Mouse (Mus musculus) kidney, adult 8-10 months (tissue): Measurements from ENCODE around the gene Nptn.

Source experiments
- DNase-seq, 2 experiments: peaks; one replicate each; pipeline ENCODE4 v3.0.0; 2022

The Nptn gene

DNA sequence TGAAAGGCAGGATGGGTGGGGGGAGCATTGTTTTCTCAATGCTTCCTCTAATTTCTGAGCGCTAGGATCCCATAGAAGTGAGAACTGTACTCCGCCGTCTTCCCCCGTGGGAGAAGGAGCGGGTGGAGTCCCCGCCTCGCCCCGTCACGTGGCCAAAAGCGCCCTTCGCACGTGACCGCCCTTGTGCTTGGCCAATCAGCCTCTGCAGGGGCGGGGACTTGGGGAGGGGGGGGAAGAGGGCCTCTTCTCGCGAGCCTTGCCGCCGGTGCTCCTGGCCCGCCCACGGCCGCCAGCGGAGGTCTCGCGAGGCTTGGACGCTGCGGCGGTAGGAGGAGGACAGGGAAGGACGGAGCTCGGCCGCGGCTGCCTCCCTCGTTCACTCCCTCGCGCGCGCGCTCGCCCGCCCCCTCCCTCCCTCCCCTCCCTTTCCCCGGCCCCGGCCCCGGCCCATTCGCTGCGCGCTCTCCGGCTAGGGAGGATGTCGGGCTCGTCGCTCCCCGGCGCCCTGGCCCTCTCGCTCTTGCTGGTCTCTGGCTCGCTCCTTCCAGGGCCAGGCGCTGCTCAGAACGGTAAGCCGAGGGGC, at the start of gene Nptn:
Nptn (plus strand) TSS at position 283 of the 583 bp plus-strand sequence.
- peak; percentile 96 to 97 for DNase-seq

DNA sequence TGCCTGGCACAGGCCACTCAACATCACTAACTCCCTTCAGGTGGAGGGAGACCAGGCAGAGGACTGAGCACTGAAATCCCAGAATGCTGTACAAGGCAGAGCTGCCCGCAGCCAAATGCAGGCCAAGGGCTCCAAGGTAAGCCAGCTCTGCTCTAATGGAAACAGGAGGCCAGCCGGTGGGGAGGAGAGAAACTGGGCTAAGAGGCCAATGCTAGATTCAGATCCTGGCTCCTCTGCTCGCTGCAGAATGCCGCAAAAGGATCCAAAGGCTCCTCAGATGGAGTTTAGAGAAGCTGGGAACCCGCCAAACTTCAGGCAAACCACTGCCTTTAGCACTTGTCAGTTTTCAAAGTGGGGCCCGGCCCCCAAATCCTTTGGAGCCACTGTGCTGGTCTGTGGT, 48.7 kb upstream of the Nptn start:
- DNase-seq: no peak

DNA sequence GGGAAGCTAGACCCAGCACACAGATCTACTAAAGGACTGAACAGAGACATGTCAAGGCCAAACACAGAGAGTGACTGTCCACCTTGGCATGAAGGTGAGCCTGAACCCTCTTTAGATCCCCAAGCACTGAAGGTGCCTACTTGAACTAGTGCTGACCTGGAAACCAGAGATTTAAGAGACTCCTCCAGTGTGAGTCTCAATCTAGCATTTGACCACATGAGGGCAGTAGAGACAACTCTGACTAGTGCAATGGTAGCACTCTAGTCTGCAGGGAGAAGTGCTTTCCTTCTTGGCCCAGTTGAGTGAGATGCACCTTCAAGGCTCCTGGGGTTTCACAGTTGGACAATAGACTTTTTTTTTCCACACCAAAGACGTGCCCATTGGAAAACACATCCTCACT, 47.3 kb upstream of the Nptn start:
- peak; percentile 42 to 45 for DNase-seq

DNA sequence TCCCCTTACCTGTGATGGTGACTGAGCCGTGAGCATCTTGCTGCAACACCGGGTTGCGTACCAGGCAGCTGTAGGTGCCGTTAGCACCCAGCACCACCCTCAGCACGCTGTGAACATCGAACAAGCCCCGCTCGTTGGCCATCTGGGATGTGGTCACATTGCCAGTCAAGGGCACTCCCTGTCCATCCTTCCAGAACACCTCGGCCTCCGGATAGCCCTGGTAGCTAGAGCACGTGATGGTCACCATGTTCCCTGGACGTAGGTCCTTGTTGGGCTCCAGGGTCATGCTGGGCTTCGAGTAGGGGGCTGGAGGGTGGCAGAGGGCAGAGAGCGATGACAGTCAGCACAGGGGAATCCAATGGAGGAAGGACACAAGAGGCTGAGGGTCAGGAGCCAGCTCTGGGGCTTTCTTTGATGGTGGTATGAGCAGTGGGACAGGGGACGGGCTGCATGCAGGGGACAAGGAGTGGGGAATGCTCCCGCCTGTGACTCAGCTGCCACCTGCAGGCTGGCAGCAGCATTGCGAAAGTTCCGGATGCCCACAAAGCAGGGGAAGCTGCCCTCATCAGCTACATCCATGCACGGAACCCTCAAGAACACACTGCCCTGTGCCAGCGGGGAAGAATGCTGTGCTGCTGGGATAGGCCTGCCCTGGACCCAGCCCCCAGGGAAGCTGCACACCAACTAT, 46.4 kb upstream of the Nptn start:
- DNase-seq: no peak

DNA sequence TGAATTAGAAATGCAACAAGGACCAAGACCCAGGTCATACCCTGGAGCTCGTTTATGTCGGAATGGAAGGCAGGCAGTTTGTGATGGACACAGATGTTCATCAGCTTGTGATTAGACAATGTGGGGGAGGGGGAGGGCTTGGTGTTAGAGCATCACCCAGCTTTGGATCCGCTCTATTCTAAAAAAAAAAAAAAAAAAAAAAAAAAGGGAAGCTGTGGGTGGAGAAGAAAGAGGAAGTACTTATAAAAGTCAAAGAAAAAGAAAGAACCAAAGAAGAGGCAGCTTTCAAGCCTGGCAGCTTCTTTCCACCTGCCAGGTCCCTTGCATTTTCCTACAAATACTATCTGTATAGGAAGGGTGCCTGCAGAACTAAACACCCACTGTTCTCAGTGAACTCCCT, 44.3 kb upstream of the Nptn start:
- DNase-seq: no peak

DNA sequence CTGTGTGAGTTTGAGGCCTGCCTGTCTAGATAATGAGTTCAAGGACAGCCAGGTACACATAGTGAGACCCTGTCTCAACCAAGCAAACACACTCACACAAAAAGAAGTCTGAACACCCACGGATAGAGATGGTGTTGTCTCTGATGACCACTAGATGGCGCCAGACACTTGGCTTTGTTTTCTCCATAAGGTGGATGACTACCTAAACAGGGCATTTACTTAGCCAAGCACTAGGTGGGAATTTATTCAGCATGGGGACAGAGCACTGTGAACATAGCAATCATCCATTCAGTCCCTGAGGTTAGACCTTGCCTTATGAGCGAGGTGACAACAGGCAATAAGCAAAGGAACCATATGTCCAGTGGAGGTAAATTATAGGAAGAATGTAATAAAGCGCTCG, 42.2 kb upstream of the Nptn start:
- peak; percentile 18 to 38 for DNase-seq

DNA sequence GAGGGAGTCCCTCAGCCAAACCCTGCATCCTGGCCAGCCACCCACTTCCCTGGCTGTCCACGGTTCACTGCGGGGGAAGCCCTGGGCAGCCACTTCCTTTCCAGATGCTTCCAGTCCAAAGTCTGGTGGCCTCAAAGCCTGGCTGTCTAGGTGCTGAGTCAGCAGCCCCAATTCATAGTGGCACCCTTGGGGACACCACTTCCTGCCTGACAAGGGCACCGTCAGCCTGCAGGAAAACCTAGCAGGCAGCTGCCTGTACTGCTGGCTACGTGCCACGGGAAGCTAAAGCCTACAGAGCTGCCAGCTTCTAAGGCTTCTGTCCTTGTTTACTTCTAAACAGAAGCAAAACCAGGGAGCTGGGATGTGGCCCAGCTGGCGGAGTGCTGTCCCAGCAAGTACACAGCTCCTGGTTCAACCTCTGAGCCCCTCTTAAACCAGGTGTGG, 40.1 kb upstream of the Nptn start:
- peak; percentile 76 to 78 for DNase-seq

DNA sequence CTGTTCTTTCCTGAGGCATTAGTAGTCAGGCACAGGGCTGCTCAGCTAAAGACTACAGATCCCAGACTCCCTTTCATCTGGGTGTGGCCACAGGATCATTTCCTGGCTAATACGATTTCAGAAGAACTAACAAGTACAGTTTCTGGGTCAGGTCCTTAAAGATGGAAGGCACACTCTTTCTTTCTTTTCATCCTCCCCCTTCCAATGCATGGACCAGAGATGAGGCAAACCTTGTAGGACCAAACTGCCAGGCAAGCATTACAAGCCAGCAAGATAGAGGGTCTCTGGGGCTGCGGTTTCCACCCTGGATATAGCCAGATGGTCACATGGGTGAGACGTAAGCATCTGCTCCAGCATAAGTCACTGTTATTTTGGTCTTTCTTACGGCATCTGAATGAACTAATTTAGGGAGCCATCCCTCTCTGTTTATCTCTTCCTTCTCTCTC, 37.1 kb upstream of the Nptn start:
- DNase-seq: no peak

DNA sequence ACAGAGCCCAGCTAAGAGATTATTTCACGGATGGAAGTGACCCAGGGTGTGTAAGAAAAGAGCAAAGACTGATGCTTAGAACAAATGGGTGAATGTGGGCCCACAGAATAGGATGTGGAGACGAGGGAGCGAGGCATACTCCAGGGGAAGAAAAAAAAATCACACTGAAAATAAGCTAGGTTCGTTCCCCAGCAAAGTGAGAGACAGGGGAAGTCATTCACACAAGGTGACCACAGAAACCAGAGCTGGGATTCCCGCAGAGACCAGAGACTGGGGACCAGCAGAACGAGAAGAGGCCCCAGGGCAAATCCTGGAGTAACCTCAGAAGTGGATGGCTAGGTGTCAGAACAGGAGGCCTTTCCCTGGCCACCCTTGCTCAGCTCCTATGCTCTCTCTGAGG, 36.6 kb upstream of the Nptn start:
- DNase-seq: no peak

DNA sequence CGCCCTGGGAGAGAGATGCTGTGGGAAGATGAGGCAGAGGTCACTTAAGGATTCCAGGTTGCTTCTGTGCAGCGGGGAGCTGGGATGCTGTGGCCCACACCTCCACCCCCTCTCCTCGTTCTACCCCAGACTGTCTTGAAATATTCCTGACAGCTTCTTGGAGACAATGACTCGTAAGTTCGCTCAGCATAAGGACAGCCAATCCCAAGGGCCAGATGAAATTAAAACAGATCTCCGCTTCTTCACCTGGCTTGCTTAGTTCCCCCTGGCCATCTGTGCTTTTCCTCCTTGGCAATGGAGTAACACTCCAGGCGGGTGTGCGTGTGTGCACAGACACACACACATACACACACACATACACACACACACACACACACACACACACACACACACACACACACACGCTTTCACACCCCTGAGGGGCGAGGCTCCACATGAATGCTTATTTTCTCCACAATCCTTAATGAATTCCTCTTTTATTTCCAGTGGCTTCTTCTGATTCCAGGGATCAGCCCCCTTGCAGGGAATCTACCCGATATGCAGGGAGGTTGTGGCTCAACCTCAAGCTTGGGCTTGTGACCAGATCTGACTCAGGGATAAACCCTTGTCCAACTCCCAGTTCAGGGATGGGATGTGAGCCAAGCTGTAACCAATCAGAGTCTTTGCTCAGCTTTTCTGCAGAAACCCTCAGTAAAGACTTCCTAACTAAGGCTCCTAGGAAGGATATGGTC, 35.2 kb upstream of the Nptn start:
- DNase-seq: no peak

DNA sequence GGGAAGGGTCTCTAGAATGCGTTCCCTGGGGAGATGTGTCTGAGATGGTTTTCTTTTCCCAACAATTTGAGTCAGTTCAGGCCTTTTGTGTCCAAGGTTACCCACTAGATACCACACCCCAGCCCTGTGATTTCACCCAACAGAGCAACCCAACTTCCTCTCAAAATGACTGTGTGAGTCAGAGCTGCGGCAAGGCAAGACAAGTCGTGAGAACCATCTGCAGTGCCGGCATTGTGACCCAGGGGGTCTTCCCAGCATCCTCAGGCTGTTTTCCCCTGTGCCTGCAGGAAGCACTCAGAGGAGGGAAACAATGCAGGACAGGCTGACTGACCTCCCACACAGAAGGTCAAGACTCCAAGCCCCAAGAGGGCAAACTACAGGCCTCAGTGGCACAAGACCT, 33.1 kb upstream of the Nptn start:
- no peak for DNase-seq

DNA sequence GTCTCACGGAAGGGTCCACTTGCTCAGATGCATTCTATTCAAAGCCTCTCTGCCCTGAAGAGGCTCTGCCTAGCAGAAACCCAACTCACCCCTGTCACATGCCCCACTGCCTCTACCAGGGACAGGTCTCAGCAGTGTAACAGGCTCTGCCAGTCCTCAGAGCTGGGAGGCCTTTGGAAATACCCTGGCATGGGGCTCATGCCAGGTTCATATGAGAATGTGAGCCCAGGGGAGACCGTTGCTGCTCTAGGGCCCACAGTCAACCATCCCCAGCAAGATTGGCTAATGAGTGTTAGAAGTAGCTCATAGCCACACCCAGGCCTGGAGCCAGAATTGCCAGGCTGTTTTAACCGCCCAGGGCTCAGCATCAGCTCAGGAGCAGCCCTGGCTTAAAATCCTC, 32.3 kb upstream of the Nptn start:
- peak in 1 of 2 experiments; percentile 27 for DNase-seq

DNA sequence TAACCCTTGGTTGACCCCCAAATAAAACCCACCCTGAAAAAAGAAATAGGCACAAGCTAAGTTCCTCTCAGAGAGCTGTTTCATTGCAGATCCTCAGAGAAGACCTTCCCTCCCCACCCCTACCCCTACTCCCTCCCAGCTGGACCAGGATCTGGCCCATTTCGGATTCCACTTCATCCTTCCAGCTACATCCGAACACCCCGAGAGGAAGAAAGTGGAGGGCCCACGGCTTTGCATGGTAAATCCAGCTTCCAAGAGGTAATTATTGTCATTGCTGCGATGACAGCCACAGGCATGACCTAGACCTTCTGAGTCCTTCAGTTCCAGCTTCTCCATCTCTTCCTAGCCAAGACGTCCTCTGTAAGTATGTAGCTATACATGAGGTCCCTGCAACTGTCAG, 31.1 kb upstream of the Nptn start:
- DNase-seq: no peak

DNA sequence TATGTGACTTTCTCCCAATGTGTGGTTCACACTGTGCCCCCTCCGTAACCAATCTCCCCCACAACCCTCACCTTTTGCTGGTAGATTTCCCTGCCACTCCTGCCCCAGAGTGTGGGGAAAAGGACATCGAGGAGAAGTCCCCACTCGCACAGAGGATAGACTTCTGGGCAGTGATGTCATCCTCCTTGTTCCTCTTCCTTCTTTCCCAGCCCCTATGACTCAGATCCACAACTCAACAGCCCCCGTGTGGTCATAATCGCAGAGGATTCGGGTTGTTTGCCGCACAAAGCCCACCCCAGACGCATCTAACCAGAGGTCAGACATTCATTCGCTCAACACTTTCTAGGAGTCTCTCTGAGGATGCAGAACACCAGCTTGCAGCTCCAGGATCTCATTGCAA, 30.0 kb upstream of the Nptn start:
- DNase-seq: no peak

DNA sequence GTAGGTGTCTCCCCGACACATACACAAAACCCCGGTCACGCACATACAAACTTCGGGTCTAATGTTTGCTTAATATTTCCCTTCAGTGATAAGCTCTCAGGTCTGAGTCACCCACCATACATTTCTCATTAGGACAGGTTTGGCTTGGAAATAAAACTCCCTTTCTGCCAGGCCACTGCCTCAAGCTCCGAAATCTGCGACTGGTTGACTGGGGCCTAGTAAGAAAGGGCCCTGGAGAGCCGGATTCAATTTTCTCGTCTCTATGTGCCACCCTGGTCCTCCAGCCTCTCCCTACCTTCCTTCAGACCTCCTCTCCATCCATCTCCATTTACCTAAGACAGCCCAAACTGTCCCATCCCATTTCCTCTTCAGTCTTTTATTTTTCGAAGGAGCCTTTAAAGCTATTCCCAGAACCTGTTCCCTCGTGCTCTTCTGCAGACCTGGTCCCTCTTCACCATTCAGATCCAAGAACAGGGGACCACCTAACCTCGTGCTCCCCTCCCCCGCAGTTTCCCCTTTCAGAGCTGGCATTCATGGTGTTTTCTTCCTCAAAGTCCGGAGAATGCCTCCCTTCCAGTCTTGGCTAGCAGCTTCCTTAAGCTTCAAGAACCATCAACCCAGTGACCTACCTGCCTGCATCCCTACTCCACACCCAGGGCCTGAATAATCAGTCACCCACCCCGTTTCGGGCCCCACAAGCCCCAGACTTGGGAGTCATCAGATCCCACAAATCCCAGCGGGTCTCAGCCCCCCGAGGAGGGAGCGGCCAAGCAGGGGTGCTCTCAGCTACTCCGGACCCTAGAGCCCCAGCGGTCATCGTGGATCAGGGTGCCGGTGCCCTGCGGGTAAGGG, 27.8 kb upstream of the Nptn start:
- no peak for DNase-seq

DNA sequence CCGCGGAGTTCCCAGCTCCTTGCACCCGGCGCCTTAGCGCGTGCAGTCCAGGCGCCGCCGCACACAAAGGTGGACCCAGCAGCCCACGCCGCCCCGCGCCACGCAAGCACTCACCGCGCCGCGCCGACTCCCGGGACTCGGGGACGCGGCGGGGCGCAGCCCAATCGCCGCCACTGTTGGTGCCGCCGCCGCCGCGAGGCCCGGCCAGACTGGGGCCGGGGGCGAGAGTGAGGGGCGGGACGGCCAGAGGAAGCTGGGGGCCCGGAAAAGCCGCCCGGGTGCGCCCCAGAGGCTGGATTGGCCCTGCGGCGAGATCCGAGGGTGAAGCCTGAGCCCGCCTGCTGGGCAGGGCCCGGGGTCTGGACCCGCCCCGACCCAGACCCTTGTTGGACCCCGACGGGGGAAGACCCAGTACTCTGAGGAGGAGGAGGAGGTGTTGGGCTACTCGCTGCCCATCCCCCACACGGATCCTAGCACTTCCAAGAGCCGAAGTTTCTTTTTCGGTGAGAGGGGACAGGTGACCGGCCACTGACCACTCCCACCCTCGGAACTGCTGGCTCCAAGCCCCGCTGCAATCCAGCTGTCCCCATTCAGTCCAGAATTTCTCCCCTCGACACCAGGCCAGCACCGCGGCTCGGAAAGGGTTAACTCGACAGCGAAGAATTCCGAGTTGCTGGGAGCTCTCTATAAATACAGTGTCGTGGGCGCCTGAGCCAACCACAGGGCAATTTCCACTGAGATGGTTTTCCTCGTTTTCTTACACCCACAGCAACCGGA, 26.9 kb upstream of the Nptn start, which contains the start of gene Cd276:
Cd276 (minus strand) TSS at position 530 of the 777 bp plus-strand sequence.
- peak; percentile 15 to 23 for DNase-seq

DNA sequence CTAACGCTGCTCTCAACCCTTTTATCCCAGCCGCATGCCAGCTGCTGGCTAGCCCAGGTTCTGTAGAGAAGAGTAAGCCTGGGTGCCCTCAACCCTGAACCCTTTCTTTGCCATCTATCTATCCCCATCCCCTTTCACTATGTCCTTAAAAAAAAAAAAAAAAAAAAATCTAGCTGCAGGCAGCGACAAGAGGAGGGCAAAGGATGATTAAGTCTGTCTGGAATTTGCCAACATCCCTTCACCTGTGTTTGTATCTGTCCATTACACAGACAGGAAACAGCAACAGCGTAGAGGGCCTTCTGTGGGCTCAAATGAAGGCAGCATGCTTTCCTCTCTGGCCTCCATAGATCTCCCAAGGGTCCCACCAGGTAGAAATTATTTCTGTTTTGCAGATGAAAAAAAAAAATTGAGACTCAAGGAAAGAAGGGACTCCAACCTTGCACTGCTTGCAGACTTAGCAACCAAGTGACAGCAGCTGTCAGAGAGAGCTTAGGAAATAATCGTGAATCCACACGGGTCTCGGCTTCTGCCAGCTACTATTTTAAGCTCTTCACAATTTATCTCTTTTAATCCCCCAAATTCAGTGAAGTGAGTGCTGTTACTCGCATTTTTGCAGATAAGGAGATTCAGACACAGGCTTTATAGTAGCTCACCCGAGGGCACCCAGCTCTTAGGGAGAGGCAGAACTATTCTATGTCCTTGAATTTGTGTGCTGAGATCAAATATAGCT, 26.2 kb upstream of the Nptn start:
- DNase-seq: no peak

DNA sequence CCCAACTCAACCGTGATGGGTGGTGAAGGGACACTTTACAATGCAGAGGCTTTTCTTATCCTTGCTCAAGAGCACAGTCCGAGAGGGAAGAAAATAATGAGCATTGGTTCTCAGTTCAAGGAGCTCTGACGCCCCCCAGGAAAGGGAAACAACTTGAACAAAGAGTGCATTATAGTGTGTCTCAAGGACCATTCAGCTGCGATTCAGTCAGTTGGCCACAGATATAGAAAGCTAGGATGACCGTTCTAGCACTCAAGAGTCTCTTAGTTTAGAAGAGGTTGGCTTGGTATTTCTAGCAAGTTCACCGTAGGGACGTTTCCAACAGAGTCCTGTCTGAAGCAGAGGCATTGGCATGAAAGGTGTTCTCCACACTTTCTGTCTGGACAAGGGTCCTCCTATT, 25.4 kb upstream of the Nptn start:
- no peak for DNase-seq

DNA sequence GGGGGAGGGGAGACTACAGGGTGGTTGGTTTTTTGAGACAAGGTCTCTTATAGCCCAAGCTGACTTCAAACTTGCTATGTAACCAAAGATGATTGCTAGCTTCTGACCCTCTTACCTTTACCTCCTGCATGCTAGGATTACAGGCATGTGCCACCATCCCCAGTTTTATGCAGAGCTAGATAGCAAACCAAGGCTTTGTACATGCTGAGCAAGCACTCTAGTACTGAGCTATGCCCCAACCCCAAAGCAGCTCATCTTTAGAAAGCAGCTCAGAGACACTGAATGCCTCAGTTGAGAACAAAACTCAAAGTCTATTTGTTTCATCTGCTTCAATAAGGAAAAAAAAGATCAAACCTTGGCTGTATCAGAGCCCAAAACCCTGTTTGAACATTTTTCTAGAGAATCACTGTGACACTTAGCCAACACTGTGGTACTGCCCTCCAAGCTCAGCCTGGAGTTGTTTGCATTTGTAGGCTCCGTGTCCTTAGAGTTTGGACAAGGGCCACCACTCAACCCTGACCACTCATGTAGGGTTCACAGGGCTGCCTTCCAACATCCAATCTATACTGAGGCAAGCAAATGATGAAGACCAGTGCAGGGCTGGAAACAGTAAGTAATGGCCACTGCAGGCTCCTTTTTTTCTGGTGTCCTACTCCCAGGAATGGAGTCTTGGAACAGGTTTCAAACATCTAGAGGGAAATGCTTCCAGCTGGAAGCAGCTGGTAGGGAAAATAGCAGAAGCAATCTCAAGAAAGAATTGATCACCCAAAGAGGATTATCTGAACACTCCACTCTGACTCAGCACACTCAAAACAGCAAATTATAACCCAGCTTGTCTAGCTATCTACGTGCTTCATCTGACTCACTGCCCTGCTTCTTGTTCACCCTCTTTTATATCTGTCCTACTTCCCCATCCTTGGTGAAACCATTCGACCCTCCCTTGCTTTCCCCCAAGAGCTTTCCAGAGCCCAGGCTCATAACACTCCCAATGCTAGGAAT, 24.3 kb upstream of the Nptn start:
- DNase-seq: no peak

DNA sequence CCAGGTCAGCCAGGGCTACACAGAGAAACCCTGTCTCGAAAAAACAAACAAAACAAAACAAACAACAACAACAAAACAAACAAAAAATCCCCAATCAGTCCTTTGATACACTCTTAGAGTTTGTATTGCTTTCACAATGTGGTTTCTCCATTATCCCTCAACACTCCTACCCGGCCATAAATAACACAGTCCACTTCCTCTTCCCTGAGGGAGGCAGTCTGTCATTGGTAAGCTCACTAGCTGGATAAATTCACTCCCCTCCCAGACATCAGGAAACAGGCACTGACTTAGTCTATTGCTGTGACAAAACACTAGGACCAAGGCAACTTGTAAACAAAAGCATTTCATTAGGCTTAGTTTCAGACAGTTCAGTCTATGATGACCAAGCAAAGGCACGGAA, 21.8 kb upstream of the Nptn start:
- no peak for DNase-seq
